Comparison of ENCODE assay signal across 12 mouse cellular contexts in the genomic region with DNA sequence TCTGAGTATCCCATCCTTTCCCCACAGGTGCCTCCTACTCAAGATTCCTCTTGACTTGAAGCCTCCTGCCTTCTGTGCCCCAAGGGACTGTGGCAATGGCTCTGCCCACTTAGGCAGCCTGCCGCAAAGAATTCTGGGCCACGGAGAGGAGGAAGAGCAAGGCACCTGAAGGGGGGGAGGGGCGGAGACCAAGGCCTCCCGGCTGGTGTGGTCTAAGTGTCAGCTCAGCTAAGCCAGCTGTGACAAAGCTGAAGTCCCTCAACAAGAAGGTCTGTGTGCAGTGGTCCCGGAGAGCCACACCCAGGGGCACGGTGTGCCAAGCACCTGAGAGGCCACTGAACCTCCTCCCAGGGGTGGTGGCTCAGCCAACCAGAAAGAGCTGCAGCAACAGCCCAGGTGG. TPM values are rescaled to one million over a fixed set of nuclear protein-coding genes. Genes with fewer than 3 reads are reported as not detected.
DNase-seq lines count a peak whose midpoint lies in the region; ATAC-seq and TF ChIP-seq lines count a peak whose summit lies in the region.
"Had no signal": no experiment of that assay in that cellular context is flagged by ENCODE, and none has a peak within 500 bp of the region (broad histone marks: within the 10 kb centered on the region; RNA-seq: fewer than 3 reads in every experiment).

No protein-coding gene starts in this region.

- no peaks in the 10 kb centered on the region for H3K9me3 ChIP-seq in liver, postnatal 0 days (ENCODE audit: low read length)

- no peaks in the 10 kb centered on the region for H3K27me3 ChIP-seq in liver, postnatal 0 days (ENCODE audit: insufficient read depth, low read length)
- H3K27me3 ChIP-seq in spleen, adult 2 months (ENCODE audit: control insufficient read depth, insufficient read depth, low read length) = no peaks in the 10 kb centered on the region

- no peak for TF ChIP-seq EP300 in liver, postnatal 0 days (IDR thresholded peaks at IDR 0.05; ENCODE audit: low read depth)

- H3K27ac ChIP-seq in liver, postnatal 0 days (ENCODE audit: low read depth) = peak overlapping the region; percentile 49; the same call in 1 of the 2 replicates
- peak overlapping the region; percentile 86 for H3K27ac ChIP-seq in spleen, adult 2 months (ENCODE audit: insufficient read depth, low read length)
- H3K27ac ChIP-seq: macrophage had no signal

- no peaks in the 10 kb centered on the region for H3K36me3 ChIP-seq in liver, postnatal 0 days (replicated peaks; ENCODE audit: insufficient read depth, low read length)
- H3K36me3 ChIP-seq in spleen, adult 2 months (ENCODE audit: control insufficient read depth, insufficient read depth, low read length) = no peaks in the 10 kb centered on the region

- H3K4me2 ChIP-seq in liver, postnatal 0 days (ENCODE audit: low read depth, low read length) = no peak overlapping the region

- DNase-seq in liver, postnatal 0 days = peak; percentile 45
- DNase-seq in liver = no peak
- DNase-seq in kidney, postnatal 10 days = peak; percentile 60
- DNase-seq in spleen, adult 2 months (ENCODE audit: low read depth in 1 of 2, low spot score in 2 of 2) = peak in 1 of 2 experiments; percentile 92
- DNase-seq in thymus, postnatal 36 days = peak; percentile 83 to 88
- DNase-seq in left cerebral cortex, adult 18-20 months (ENCODE audit: low spot score in 2 of 2) = no peak
- no peak for DNase-seq in urinary bladder, adult 18-20 months (ENCODE audit: low spot score in 2 of 2)
- DNase-seq: cerebellum, adult 8-10 months; left cerebral cortex, postnatal 4 days; right cerebral cortex, postnatal 14 days had no signal

- no peak overlapping the region for H3K4me3 ChIP-seq in liver, postnatal 0 days (ENCODE audit: low read depth, low read length)
- no peak overlapping the region; the same call in 1 of the 2 replicates for H3K4me3 ChIP-seq in spleen, adult 2 months (ENCODE audit: extremely low read depth, insufficient read depth, insufficient read length)

- no peak for ATAC-seq in liver, postnatal 0 days
- no peak for ATAC-seq in inflammation-experienced regulatory T-cells, adult 6 months

- no peak for TF ChIP-seq POLR2A in spleen, adult 2 months (IDR thresholded peaks at IDR 0.05; ENCODE audit: low read depth, low read length)

- no peak for TF ChIP-seq CTCF in liver, postnatal 0 days (IDR thresholded peaks at IDR 0.05; ENCODE audit: low read depth)
- no peak for TF ChIP-seq CTCF in spleen, adult 2 months (IDR thresholded peaks at IDR 0.05; ENCODE audit: extremely low read depth, insufficient read depth, insufficient read length, insufficient replicate concordance)

- WGBS in liver, postnatal 0 days (ENCODE audit: insufficient replicate concordance) = 42% methylated on average over 6 of the region's 6 CpGs
- 15% methylated on average over 6 of the region's 6 CpGs for WGBS in spleen, adult 2 months

- H3K4me1 ChIP-seq in liver, postnatal 0 days (ENCODE audit: insufficient read depth) = peaks cover 35% of the 10 kb centered on the region
- H3K4me1 ChIP-seq in spleen, adult 2 months (ENCODE audit: control insufficient read depth, insufficient read depth, insufficient read length) = peaks cover 86% of the 10 kb centered on the region

- no peak overlapping the region for H3K9ac ChIP-seq in liver, postnatal 0 days (replicated peaks)

RNA-seq across cellular contexts. Expression of a gene that starts 53.4 kb away (rescaled TPM):
- polyA plus RNA-seq in liver, postnatal 0 days (2015; fragmentation: Nextera tagmentation; extraction: Ambion mirVana) = 5.4 and 6.3 TPM in 2 replicates
- polyA plus RNA-seq in spleen, adult 2 months (2012; rRNA removed) = 4.9 and 5.2 TPM in 2 replicates
- polyA plus RNA-seq in inflammation-experienced regulatory T-cells, adult 6 months (2017; shearing (Covaris generic)) = not detected
- total RNA-seq in left cerebral cortex, adult 18-20 months (2021) = not detected

Comparison
In these comparisons a context has a peak if more than half of its experiments do, and no peak if none do; other contexts are left out.
1. DNase-seq: peak in liver, postnatal 0 days (single experiment), kidney, postnatal 10 days (single experiment) and thymus, postnatal 36 days (2 of 2); none in liver (single experiment), left cerebral cortex, adult 18-20 months (0 of 2) and urinary bladder, adult 18-20 months (0 of 2).